Mouse (Mus musculus) gastrocnemius, adult 8-10 months (tissue): ENCODE measurements around the gene Alx1. TPM values are rescaled to one million over a fixed set of nuclear protein-coding genes. Genes with fewer than 3 reads are reported as not detected.

Source experiments
- DNase-seq, 2 experiments: peaks; one replicate each; pipeline ENCODE4 v3.0.0; 2022; ENCODE audit warnings: low spot score in 2 of 2
- total RNA-seq, 4 experiments: library from RNA; stranded (reverse); gene quantifications; 2 replicates each; pipeline ENCODE4 v1.2.4; 2022

Alx1 gene
- total RNA-seq = not detected

DNA sequence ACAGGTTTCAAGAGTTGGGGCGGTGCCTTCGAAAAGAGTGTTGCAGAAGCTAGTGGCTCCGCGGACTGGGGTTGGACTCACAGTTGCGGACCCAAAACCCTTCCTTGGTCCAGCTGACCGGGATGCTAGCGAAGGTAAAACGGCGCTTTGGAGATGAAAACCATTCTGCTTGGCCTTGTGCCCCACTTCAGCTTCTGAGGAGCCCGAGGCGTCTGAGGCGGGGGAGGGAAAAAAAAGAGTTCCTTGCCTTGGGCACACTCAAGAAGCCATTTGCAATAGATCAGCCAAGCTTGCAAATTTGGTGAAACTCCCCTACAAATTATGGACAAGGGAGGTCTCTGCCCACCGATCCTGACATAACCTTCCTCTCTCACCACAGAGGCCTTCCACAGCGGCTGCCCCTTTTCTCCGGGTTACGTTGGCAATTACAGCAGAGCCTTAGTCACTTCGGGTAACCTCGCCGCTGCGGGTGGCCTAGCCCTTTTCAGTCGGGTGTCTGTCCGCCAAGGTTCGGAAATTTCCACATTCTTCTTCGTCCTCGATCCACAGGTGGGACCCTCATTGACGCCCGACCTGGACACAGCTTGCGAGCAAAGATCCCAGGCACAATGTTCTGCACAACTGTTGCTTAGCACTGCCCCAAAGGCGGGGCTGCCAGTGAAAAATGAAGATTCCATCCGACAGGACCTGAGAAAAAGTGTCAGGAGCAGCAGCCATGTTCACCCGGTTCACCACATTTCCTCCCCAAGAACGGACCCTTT is at the start of gene Alx1:
Gene Alx1, minus strand, starts transcription at position 486 of the 761 bp plus-strand sequence.
- DNase-seq = no peak

- no peak for DNase-seq
Measured at GRCm38 (mm10) chr10:103049593-103049992, 19.6 kb upstream of the Alx1 start.

DNA sequence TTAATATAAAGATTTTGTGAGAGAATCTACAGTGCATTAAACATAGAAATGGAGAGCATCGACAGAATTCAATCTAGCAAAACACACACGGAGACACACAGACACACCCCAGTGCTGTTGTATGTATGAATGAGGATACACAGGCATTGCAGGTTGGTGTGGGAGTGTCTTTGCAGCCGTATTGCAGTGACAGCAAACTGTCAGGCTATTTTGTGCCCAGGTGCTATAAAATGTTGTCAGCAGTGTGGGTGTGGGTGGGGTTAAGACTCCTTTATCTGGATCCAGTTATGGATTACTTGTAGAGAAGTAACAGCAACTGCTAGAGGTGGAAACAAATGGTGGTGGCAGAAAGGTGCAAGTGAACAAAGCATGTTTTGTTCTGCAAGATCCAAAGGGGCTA is 16.6 kb upstream of the Alx1 start:
- no peak for DNase-seq

- DNase-seq = no peak
Measured at GRCm38 (mm10) chr10:103045019-103045418, 15.0 kb upstream of the Alx1 start.

DNA sequence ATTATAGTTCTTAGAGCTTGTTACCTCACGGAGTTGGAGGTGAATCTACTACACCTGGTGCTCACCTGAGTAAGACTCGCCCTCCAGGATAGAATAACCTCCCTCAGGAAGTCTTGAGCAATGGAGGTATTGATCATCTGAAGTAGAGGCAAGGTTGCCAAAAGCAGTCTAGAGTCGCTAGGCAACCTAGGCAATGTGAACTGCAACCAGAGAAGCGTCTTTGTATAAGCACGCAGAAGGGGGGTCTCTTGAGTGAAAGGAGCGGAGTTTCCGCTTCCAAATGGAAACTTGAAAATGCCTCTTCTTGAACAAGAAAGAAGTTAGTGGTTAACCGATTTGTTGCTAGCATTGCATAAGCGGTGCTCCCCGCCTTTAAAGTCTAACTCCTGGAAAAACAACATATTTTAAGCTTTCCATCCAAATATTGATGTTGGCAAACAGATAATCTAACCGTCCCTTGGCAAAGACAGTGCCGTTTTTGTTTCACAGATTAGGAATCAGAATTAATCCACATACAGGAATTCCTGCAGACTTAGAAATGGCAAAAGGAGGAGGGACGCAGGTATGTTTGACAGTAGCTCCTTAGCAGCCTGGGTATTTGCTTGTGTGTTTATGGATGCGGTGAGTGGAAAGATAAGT is 5.1 kb upstream of the Alx1 start:
- no peak for DNase-seq

DNA sequence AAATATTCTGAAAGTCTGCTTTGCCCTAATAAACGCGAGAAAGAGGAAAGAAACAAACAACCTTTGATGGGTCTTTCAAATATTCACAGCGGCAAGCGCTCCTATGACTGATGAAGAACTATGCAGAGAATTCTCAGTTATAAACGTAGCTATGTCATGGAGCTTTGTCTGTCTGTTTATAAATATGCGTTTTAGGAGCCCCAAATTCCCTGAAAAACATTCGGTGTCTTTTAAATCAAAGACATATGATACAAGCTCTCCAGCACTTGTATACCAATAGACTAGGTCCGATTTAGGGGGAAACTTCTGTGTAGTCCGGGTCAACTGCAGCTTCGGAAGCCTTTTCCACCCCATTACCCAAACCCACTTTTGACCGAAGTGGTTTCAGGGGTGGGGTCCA is 916 bp upstream of the Alx1 start:
- no peak for DNase-seq

- no peak for DNase-seq
Measured at GRCm38 (mm10) chr10:103029132-103029729, 784 bp downstream of the Alx1 start.

- no peak for DNase-seq
Measured at GRCm38 (mm10) chr10:103028253-103029131, 1.5 kb downstream of the Alx1 start.

GRCm38 (mm10) chr10:103027931-103028252 is 2.1 kb downstream of the Alx1 start:
- DNase-seq = no peak

DNA sequence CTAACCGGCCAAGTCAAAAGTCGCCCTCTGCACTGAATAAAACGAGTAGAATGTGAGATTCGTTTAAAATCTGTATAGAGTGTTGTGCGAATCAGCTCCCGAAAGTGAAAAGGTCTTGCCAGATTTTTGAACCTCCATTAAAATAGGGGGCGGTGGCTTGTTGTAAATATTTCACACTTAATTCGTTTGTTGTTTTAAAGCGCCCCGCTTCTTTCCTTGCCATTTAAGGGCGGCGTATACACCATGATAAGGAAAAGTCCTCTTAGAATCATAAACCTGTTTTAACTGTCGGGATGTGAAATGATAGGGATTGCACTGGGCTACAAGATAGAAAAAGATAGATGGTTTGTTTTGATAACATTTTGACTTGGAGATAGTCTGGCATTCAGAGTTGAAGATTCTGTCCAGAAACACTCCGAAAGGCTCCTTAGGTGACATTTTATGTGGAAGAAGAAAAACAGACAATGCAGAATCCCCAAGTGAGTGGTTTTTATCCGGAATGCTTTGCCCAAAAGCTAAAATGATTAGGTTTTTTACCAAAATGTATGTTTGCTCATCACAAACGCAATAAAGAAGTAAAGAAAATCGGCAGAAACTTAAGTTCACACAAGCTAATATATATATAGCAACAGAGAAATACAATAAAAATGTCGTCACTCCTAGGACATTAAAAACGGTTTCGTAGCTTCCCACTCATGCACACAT is 2.6 kb downstream of the Alx1 start:
- no peak for DNase-seq

DNA sequence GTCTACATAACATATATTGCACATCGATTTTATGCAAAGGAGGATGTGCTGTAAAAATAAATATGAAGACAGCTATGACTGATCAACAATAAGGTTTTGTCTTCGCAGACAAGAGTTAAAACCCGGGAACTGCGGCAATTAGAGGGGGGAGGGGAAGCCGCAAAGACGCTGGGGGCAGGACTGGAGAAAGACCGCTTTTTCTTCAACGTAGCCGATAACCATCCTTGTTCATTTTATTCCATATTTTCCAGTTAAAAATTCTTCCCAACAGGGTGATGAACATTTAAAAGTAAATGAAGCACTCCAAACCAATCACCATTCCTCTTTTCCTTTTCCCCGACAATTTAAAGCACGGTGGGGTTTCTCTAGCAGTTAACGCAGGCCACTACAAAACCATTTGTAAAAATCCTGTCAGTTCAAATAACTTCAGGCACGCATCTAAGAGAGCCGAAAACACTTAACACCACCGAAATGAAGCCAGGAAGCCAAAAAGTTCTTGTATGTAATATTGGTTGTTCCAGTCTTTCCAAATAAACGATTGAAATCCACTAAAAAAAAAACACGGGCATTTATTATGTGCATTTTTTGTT is 3.3 kb downstream of the Alx1 start:
- no peak for DNase-seq

- DNase-seq = no peak
Measured at GRCm38 (mm10) chr10:103002556-103002955, 27.5 kb downstream of the Alx1 start.

DNA sequence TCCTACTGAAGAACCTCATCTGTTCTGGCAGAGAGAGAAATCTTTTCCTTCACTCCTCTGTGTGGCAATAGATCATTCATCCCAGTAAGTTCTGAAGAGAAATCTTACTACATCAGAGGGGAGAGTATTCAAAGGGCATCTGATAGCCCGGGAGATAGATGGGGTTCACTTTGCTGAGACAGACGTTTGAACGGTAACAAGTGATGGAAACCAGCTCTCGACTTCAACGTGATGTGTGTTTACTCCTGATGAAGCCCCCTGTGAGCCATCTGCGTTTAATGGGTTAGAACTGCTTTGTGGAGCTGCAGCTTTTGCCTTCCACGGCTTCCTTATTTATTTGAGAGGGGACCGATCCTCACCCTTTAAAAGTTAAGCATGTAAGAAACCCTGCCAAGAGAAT is 29.1 kb downstream of the Alx1 start:
- DNase-seq = no peak

DNA sequence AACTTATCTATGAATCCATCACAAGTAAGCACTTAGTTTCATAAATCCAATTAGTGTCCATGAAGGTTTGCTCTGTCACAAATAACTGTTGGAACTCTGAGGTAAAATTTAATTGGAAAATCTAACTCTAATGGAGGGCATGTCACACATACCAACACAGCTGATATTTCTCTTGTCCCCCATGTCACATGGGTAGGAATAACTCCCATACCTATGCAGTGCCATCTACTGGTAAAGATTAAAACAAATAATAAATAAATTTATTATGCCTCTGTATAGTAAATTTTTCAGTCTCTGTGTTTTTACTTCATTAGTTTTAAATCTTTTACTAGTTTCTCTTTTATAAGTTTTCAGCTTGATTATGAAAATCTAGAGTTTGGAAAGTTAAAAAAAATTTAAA is 30.4 kb downstream of the Alx1 start:
- DNase-seq = no peak

DNA sequence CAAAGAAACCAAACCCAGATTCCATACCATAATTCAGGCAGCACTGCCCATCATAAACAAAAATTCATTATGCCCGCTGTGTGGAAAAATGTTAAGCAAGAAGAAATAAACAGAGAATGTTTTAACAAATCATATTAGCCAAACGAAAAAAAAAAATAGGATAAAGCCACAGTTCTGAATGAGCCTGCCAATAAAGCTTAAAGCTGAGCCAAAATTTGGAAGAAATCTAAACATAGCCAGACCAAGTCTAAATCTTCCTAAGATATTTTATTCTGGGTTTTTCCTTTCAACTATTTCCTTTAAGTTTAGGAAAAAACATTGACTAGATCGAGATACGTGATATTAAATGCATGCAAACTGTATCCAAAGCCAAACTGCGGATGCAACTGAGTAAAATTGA is 54.9 kb downstream of the Alx1 start:
- DNase-seq = no peak

DNA sequence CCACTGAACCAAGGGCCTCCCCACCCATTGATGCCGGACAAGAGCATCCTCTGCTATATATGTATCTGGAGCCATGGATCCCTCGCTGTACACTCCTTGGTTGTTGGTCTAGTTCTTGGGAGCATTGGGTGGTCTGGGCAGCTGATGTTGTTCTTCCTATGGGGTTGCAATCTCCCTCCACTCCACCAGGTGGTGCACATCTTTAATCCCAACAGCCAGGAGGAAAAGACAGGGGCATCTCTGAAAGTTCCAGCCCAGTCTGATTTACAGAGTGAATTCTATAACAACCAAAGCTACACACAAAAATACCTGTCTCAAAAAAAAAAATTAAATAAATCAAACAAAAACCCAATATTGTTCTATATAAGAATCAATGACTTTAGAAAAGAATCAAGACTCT is 70.4 kb downstream of the Alx1 start:
- no peak for DNase-seq

Other genes starting within 250 kb of the Alx1 start
- gene Lrriq1, start 206.1 kb upstream of the Alx1 start, total RNA-seq = not detected